Mouse (Mus musculus) forebrain, embryonic 14.5 days (tissue): ENCODE measurements around the gene Edrf1. TPM values are rescaled to one million over a fixed set of nuclear protein-coding genes. Genes with fewer than 3 reads are reported as not detected.

Experiments used
- ATAC-seq: fragments of 200-750 bp; cut with Nextera tagmentation; 2 replicates; pipeline ENCODE4 v1.8.0; 2017; ENCODE audit warnings: mild to moderate bottlenecking, moderate library complexity
- DNase-seq: peaks from one replicate; pipeline ENCODE4 v3.0.0-alpha.2; 2015; ENCODE audit warnings: low spot score
- H3K27ac ChIP-seq: fragments of 300-500 bp; sonication (generic); 2 replicates; pipeline ENCODE4 v1.5.1; 2014; ENCODE audit warnings: low read depth, mild to moderate bottlenecking, control low read depth, low read length, moderate library complexity
- H3K27me3 ChIP-seq: fragments of 300-500 bp; sonication (generic); replicated peaks from 2 replicates; pipeline ENCODE4 v1.6.1; 2014; ENCODE audit warnings: low read length, control low read depth, mixed read lengths; ENCODE audit not compliant: control insufficient read depth, insufficient read depth
- H3K36me3 ChIP-seq: fragments of 300-500 bp; sonication (generic); 2 replicates; pipeline ENCODE4 v1.6.1; 2014; ENCODE audit warnings: low read length, control low read depth; ENCODE audit not compliant: control insufficient read depth, insufficient read depth
- H3K4me1 ChIP-seq: fragments of 300-500 bp; sonication (generic); 2 replicates; pipeline ENCODE4 v1.6.1; 2014; ENCODE audit warnings: antibody characterized with exemption, low read length, control low read depth; ENCODE audit not compliant: control insufficient read depth, insufficient read depth
- H3K4me2 ChIP-seq: fragments of 300-500 bp; sonication (generic); 2 replicates; pipeline ENCODE4 v1.6.1; 2014; ENCODE audit warnings: mild to moderate bottlenecking, control low read depth, low read length
- H3K4me3 ChIP-seq: fragments of 300-500 bp; sonication (generic); 2 replicates; pipeline ENCODE4 v1.5.1; 2014; ENCODE audit warnings: low read depth, low read length, control low read depth
- H3K9ac ChIP-seq: fragments of 300-500 bp; sonication (generic); 2 replicates; pipeline ENCODE4 v1.6.1; 2014; ENCODE audit warnings: mild to moderate bottlenecking, low read length, control low read depth, moderate library complexity
- H3K9me3 ChIP-seq: fragments of 300-500 bp; sonication (generic); replicated peaks from 2 replicates; pipeline ENCODE4 v1.6.1; 2016; ENCODE audit warnings: low read length, control low read depth, mixed read lengths; ENCODE audit not compliant: control insufficient read depth
- WGBS: fragments of 180-500 bp; shearing (Covaris S2); extraction: QIAGEN DNeasy Blood & Tissue Kit; methylation state at CpG from one replicate; pipeline ENCODE4 v1.1.7; 2014; 5-methylcytosine and 5-hydroxymethylcytosine counted together
- polyA plus RNA-seq: library from polyadenylated mRNA; unstranded; fragments of >200 nt; fragmentation: Nextera tagmentation; extraction: Ambion mirVana; gene quantifications from 2 replicates; pipeline ENCODE4 v1.2.1, GENCODE M21; 2014

Edrf1 gene
- polyA plus RNA-seq, 1 experiment from 2014 or later, result 22.8 TPM

DNA sequence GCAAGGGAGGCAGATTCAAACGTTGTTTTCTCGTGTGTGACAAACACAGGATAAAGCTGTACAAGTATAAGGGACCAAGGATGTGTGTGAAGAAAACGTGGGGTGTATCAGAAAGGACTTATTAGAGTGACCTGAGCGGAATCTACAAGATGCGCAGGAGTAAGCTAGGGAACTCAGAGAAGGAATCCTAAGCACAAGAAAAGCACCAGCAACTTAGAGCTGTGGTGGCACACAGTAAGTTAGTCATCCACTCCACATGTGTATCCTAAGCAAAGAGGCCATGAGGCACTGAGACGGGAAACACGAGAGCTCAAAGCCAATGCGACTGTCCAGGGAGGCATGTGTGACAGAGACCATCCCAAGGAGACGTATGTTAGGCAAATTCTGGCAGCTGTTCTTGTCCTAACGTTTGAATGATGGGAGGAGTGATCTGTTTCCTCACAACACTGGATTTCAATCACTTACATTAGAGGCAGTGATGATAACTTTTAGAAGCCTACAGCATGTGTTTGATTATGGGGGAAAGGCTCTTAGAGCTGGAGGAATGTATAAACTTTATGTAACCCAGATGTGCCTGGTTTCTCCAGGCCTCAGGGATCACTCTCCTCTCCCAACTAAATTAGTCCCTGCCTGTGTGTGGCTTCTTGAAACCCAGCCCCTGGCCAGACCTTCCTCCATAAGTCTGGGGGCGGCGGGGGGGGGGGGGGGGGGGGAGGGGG, 2.3 kb upstream of the Edrf1 start:
- WGBS, result 62% methylated on average over 10 of the region's 12 CpGs
- H3K9ac ChIP-seq, result no peak overlapping the region; the same call in 1 of the 2 replicates
- H3K4me3 ChIP-seq, result no peak overlapping the region
- peaks cover 3% of the 10 kb centered on the region; the same call in 1 of the 2 replicates for H3K4me1 ChIP-seq
- H3K36me3 ChIP-seq, result peaks cover 5% of the 10 kb centered on the region; the same call in 1 of the 2 replicates
- no peaks in the 10 kb centered on the region for H3K27me3 ChIP-seq
- DNase-seq (no peak), ATAC-seq (no peak)
- no peaks in the 10 kb centered on the region for H3K9me3 ChIP-seq
- no peak overlapping the region for H3K27ac ChIP-seq
- no peak overlapping the region for H3K4me2 ChIP-seq

DNA sequence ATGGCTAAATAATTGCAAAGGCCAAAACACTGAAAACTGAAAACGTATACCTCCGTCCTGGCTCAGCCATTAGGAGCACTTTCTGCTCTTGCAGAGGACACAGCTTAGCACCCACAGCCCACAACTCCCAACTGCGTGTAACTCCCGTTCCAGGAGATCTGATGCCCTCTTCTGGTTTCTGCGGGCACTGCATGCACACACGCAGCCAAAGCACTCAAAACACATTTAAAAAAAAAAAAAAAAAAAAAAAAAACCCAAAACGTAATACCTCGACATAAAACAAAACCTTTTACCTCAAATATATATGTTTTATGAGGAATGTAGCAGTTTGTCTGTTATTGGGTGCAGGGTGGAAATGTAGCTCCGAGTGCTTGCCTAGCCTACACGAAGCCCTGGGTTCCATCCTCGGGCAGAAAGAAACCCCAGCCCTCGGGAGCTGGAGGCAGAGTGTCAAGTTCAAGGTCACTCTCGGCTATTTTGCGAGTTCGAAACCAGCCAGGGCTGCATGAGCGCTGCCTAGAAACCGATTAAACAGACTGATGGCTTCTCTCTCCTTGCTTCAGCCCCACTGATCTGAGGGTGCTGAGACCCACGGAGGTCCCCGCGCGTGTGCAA, 498 bp upstream of the Edrf1 start:
- Histone ChIP-seq H3K27me3 (no peaks in the 10 kb centered on the region), H3K4me1 (peaks cover 3% of the 10 kb centered on the region; the same call in 1 of the 2 replicates), H3K36me3 (peaks cover 18% of the 10 kb centered on the region), H3K27ac (peak overlapping the region; percentile 86), H3K9me3 (no peaks in the 10 kb centered on the region), H3K9ac (peak overlapping the region; percentile 91), H3K4me2 (peak overlapping the region; percentile 73), H3K4me3 (peak overlapping the region; percentile 94)
- DNase-seq, result peak; percentile 92
- WGBS, result 2% methylated on average over 21 of the region's 21 CpGs
- peak; percentile 45 for ATAC-seq

DNA sequence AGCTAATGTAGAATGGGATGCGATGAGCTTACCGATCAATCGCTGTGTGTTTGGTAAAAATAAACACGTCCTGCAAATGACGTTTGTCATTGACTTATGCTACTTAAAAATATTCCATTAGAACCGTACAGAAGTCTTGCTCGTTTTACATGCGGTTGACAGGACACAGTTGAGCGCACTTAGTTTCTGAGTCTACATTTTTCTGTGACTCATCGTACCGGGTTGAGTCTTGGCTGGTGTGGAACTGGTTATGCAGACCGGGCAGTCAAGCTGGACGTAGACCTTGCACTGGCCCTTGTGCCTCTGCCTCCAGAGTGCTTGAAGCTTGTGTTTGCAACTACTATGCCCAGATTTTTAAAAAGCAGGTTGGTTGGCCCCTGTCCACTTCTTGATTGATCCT, 963 bp downstream of the Edrf1 start:
- no peaks in the 10 kb centered on the region for H3K27me3 ChIP-seq
- peak overlapping the region; percentile 94 for H3K4me3 ChIP-seq
- H3K4me2 ChIP-seq, result peak overlapping the region; percentile 73
- 15% methylated on average over 13 of the region's 13 CpGs for WGBS
- H3K4me1 ChIP-seq, result peaks cover 3% of the 10 kb centered on the region; the same call in 1 of the 2 replicates
- peak overlapping the region; percentile 91 for H3K9ac ChIP-seq
- no peak for DNase-seq
- peaks cover 31% of the 10 kb centered on the region for H3K36me3 ChIP-seq
- H3K9me3 ChIP-seq, result no peaks in the 10 kb centered on the region
- ATAC-seq, result no peak
- 0 out of 2 replicates have a peak overlapping the region, but pooled peaks have one; percentile 18 for H3K27ac ChIP-seq

- WGBS, result 82% methylated on average over 13 of the region's 13 CpGs
- Histone ChIP-seq H3K4me1 (peaks cover 3% of the 10 kb centered on the region; the same call in 1 of the 2 replicates), H3K27ac (no peak overlapping the region), H3K36me3 (peaks cover 37% of the 10 kb centered on the region), H3K9ac (no peak overlapping the region), H3K27me3 (no peaks in the 10 kb centered on the region), H3K4me3 (peak overlapping the region; percentile 94; the same call in 1 of the 2 replicates), H3K9me3 (no peaks in the 10 kb centered on the region), H3K4me2 (peak overlapping the region; percentile 73; the same call in 1 of the 2 replicates)
- ATAC-seq, result no peak
- DNase-seq, result peak; percentile 47
Measured at GRCm38 (mm10) chr7:133638821-133639220, 1.5 kb downstream of the Edrf1 start.

DNA sequence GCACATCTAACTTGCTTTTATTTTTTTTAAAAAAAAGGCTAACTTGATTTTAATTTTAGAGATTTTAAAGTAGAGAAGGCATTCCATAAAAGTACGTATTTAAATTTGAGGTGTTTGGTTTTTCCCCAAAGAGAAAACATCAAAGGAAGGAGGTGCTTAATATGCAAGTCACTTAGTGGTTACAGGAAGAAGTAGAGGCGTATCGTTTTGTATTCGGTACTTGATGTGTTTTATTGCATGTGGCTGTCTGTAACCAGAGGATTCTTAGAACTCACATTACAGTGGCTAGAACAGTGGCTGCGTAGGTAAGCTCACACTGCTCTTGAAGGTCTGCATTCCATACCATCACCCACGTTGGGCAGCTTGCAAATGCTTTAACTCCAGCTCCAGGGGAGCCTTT, 8.4 kb downstream of the Edrf1 start:
- Histone ChIP-seq H3K27ac (no peak overlapping the region), H3K9ac (no peak overlapping the region), H3K4me1 (no peaks in the 10 kb centered on the region), H3K27me3 (no peaks in the 10 kb centered on the region), H3K4me3 (no peak overlapping the region), H3K9me3 (no peaks in the 10 kb centered on the region), H3K36me3 (peaks cover 92% of the 10 kb centered on the region), H3K4me2 (no peak overlapping the region)
- WGBS, result 94% methylated on average over 6 of the region's 6 CpGs
- no peak for ATAC-seq
- no peak for DNase-seq

- Histone ChIP-seq H3K4me1 (no peaks in the 10 kb centered on the region), H3K4me2 (no peak overlapping the region), H3K4me3 (no peak overlapping the region), H3K27ac (no peak overlapping the region), H3K36me3 (peaks cover 94% of the 10 kb centered on the region), H3K9me3 (no peaks in the 10 kb centered on the region), H3K9ac (no peak overlapping the region), H3K27me3 (no peaks in the 10 kb centered on the region)
- WGBS, result 91% methylated on average over 1 of the region's 1 CpGs
- DNase-seq (no peak), ATAC-seq (no peak)
Measured at GRCm38 (mm10) chr7:133662467-133662866, 25.1 kb downstream of the Edrf1 start.

GRCm38 (mm10) chr7:133669071-133669470, 31.7 kb downstream of the Edrf1 start:
- peak; percentile 37 for DNase-seq
- Histone ChIP-seq H3K27ac (no peak overlapping the region), H3K27me3 (no peaks in the 10 kb centered on the region), H3K4me2 (no peak overlapping the region), H3K9ac (no peak overlapping the region), H3K36me3 (peaks cover 90% of the 10 kb centered on the region), H3K9me3 (no peaks in the 10 kb centered on the region), H3K4me1 (no peaks in the 10 kb centered on the region), H3K4me3 (no peak overlapping the region)
- ATAC-seq, result no peak
- 81% methylated on average over 1 of the region's 1 CpGs for WGBS

DNA sequence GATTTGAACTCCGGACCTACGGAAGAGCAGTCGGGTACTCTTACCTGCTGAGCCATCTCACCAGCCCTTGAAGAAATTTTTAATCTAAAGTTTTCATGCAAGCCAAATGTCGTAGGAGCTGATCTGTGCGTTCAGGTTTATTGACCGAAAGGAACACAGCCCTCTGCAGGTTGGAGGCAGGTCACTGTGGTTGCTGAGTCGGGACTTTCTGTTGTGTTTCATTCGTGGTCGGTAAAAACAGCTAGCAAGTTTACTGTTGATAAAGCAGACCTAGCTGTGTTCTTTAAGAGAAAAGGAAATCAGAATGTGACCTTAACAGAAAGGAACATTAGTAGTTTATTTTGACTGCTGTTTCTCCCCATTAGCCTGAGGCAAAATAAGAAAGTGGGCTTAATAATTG, 32.6 kb downstream of the Edrf1 start:
- ATAC-seq (no peak), DNase-seq (no peak)
- Histone ChIP-seq H3K9me3 (no peaks in the 10 kb centered on the region), H3K4me3 (no peak overlapping the region), H3K9ac (no peak overlapping the region), H3K36me3 (peaks cover 85% of the 10 kb centered on the region), H3K27ac (no peak overlapping the region), H3K4me1 (no peaks in the 10 kb centered on the region), H3K4me2 (no peak overlapping the region), H3K27me3 (no peaks in the 10 kb centered on the region)
- WGBS, result 93% methylated on average over 9 of the region's 9 CpGs

DNA sequence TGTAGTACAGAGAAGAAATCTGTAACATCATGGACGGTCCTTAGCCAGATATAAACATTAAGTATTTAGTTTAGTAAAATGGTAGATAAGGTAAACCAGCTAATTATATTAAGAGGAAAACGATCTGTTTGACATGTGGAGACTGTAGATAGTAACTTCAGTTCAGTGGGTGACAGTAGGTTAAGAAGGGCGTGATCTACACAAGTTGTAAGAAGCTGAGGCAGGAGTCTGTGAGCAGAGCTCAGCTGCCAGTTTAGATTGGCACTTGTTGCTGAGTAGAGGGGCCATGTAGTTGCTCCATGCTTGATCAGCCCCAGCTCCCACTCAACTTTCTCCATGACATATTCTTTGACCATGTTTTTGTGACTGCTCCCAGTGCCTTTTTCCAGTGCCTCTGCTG, 33.5 kb downstream of the Edrf1 start:
- DNase-seq, result no peak
- no peaks in the 10 kb centered on the region for H3K9me3 ChIP-seq
- peaks cover 79% of the 10 kb centered on the region for H3K36me3 ChIP-seq
- no peak overlapping the region for H3K4me3 ChIP-seq
- no peak overlapping the region for H3K4me2 ChIP-seq
- H3K4me1 ChIP-seq, result no peaks in the 10 kb centered on the region
- WGBS, result 93% methylated on average over 3 of the region's 3 CpGs
- H3K27ac ChIP-seq, result no peak overlapping the region
- no peak for ATAC-seq
- no peaks in the 10 kb centered on the region for H3K27me3 ChIP-seq
- no peak overlapping the region for H3K9ac ChIP-seq
